In the genomic region with DNA sequence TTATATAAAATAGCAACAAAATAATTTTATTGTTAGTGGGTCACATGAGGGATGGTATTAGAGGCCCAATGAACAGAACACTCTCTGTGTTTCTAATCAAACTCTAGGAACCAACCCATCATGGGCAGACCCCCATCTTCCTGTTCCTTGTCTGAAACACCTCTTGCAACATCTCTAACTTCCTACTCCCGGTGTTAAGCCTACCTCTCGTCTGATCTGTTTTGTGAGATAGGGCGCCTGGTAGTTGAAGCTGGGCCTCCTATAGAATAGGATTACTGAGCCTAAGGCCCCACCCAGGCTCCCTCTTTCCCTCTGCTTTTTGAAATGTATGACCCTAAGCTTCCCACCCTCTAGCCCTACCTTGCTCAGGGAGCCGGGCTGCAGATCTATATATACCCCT, we compare ENCODE assay signal across 1 mouse cellular context.
TF ChIP-seq lines count a peak whose summit lies in the region.

No protein-coding gene starts in this region.

TF ChIP-seq in CH12.LX, 34 proteins besides CTCF, POLR2A, EP300 and RAD21:
- no peak for TF ChIP-seq HCFC1 (IDR thresholded peaks at IDR 0.05; ENCODE audit: low read depth, low read length)
- TF ChIP-seq MYC (IDR thresholded peaks at IDR 0.05; ENCODE audit: low read depth, low read length): no peak
- TF ChIP-seq ZKSCAN1 (IDR thresholded peaks at IDR 0.05; ENCODE audit: borderline replicate concordance, low read depth, low read length): no peak
- TF ChIP-seq KAT2A (IDR thresholded peaks at IDR 0.05; ENCODE audit: insufficient replicate concordance, low read length): no peak
- TF ChIP-seq CHD2 (IDR thresholded peaks at IDR 0.05; ENCODE audit: low read length): no peak
- TF ChIP-seq ZNF384 (IDR thresholded peaks at IDR 0.05; ENCODE audit: low read depth, low read length): no peak
- no peak for TF ChIP-seq MAZ (IDR thresholded peaks at IDR 0.05; ENCODE audit: low read depth, low read length)
- TF ChIP-seq USF1 (IDR thresholded peaks at IDR 0.05; ENCODE audit: low read depth, low read length): no peak
TF ChIP-seq in CH12.LX: peak in this region for 0.
